Mouse (Mus musculus) spleen, postnatal 10 days (tissue): ENCODE data around the gene Gm10406.
"Not testable (repeated sequence)": the region's sequence is repeated elsewhere in the genome, so short reads cannot be mapped to it uniquely, and the experiment has no call there.

Experiments used
- DNase-seq, 2 experiments: peaks; one replicate each; pipeline ENCODE4 v3.0.0; 2021 to 2022; ENCODE audit warnings: low spot score in 2 of 2

The Gm10406 gene

GRCm38 (mm10) chr14:7026781-7027749 is at the start of gene Gm10406:
Gene Gm10406 (minus strand): TSS chr14:7027449.
- DNase-seq, result not testable (repeated sequence)

- DNase-seq, result not testable (repeated sequence)
Measured at GRCm38 (mm10) chr14:7044870-7045269, 17.6 kb upstream of the Gm10406 start, which contains the start of gene Gm3685. Gene Gm3685 (minus strand): TSS chr14:7044970.

GRCm38 (mm10) chr14:7026274-7026673 is 975 bp downstream of the Gm10406 start:
- DNase-seq, result not testable (repeated sequence)

- not testable (repeated sequence) for DNase-seq
Measured at GRCm38 (mm10) chr14:6973718-6974117, 53.5 kb downstream of the Gm10406 start, which contains the start of gene Gm6356. Gene Gm6356 (minus strand): TSS chr14:6973818.
